Mouse (Mus musculus) heart, postnatal 25 days (tissue): ENCODE results near the gene Gm6525. TPM values are rescaled to one million over a fixed set of nuclear protein-coding genes. Genes with fewer than 3 reads are reported as not detected.

Source experiments
- DNase-seq: peaks from one replicate; pipeline ENCODE4 v3.0.0; 2022; ENCODE audit warnings: low spot score
- intact Hi-C: fragments of 180-260 bp; cut with DNase I; formaldehyde crosslinking; loops from one replicate; pipeline ENCODE4 v1.15.1; 2025
- total RNA-seq, 2 experiments: library from RNA; stranded (reverse); gene quantifications; 2 replicates each; pipeline ENCODE4 v1.2.3; 2021

The Gm6525 gene
- total RNA-seq, 2 experiments from 2014 or later, result not detected

GRCm38 (mm10) chr3:84166073-84166472, 7.8 kb upstream of the Gm6525 start:
- no peak for DNase-seq
- intact Hi-C loops, result no loop called here

GRCm38 (mm10) chr3:84168943-84169342, 5.0 kb upstream of the Gm6525 start:
- DNase-seq, result no peak
- intact Hi-C loops, result no loop called here

- DNase-seq, result no peak
- intact Hi-C loops, result no loop called here
Measured at GRCm38 (mm10) chr3:84169393-84170005, 4.4 kb upstream of the Gm6525 start.

- intact Hi-C loops, result no loop called here
Measured at GRCm38 (mm10) chr3:84172406-84172805, 1.5 kb upstream of the Gm6525 start.

GRCm38 (mm10) chr3:84175337-84176315, 1.7 kb downstream of the Gm6525 start:
- DNase-seq, result peak; percentile 20
- intact Hi-C loops, result loop anchor here (1.0 to 5.0 kb wide), 3 partner anchors 47 to 367 kb away; no protein-coding TSS in a partner anchor

More at GRCm38 (mm10) chr3:84172406-84172805, 1.5 kb upstream of the Gm6525 start:
- no peak for DNase-seq

GRCm38 (mm10) chr3:84177834-84178233, 3.9 kb downstream of the Gm6525 start:
- DNase-seq, result no peak
- intact Hi-C loops, result loop anchor here (5.0 kb wide), 2 partner anchors 44 to 364 kb away; no protein-coding TSS in a partner anchor

- intact Hi-C loops, result no loop called here
- no peak for DNase-seq
Measured at GRCm38 (mm10) chr3:84180304-84180703, 6.4 kb downstream of the Gm6525 start.

GRCm38 (mm10) chr3:84181102-84181501, 7.2 kb downstream of the Gm6525 start:
- no peak for DNase-seq

GRCm38 (mm10) chr3:84181717-84182116, 7.8 kb downstream of the Gm6525 start:
- intact Hi-C loops, result no loop called here
- DNase-seq, result no peak

More at GRCm38 (mm10) chr3:84181102-84181501, 7.2 kb downstream of the Gm6525 start:
- intact Hi-C loops, result no loop called here

- intact Hi-C loops, result no loop called here
- DNase-seq, result no peak
Measured at GRCm38 (mm10) chr3:84189629-84190173, 15.8 kb downstream of the Gm6525 start.

- intact Hi-C loops, result no loop called here
- DNase-seq, result no peak
Measured at GRCm38 (mm10) chr3:84190513-84191061, 16.7 kb downstream of the Gm6525 start.

GRCm38 (mm10) chr3:84191141-84191881, 17.4 kb downstream of the Gm6525 start:
- DNase-seq, result no peak
- intact Hi-C loops, result no loop called here

GRCm38 (mm10) chr3:84193881-84194280, 20.0 kb downstream of the Gm6525 start:
- no peak for DNase-seq
- intact Hi-C loops, result no loop called here

GRCm38 (mm10) chr3:84198229-84198628, 24.3 kb downstream of the Gm6525 start:
- DNase-seq, result no peak
- intact Hi-C loops, result no loop called here

GRCm38 (mm10) chr3:84199516-84199915, 25.6 kb downstream of the Gm6525 start:
- no peak for DNase-seq

GRCm38 (mm10) chr3:84200559-84201420, 26.9 kb downstream of the Gm6525 start:
- DNase-seq, result no peak
- intact Hi-C loops, result no loop called here

More at GRCm38 (mm10) chr3:84199516-84199915, 25.6 kb downstream of the Gm6525 start:
- intact Hi-C loops, result no loop called here

- intact Hi-C loops, result no loop called here
- DNase-seq, result no peak
Measured at GRCm38 (mm10) chr3:84204640-84205039, 30.7 kb downstream of the Gm6525 start.

- no peak for DNase-seq
- intact Hi-C loops, result no loop called here
Measured at GRCm38 (mm10) chr3:84205650-84206049, 31.7 kb downstream of the Gm6525 start.

GRCm38 (mm10) chr3:84206106-84206505, 32.2 kb downstream of the Gm6525 start:
- intact Hi-C loops, result no loop called here
- no peak for DNase-seq
